Mouse (Mus musculus) heart, adult 2 months (tissue): ENCODE measurements around the gene Adamts15.
A peak's percentile ranks its signal among the peaks of the same experiment; 100 is the strongest.

Experiments used
- CTCF ChIP-seq: fragments of 200-600 bp; IDR thresholded peaks from 2 replicates; pipeline ENCODE4 v1.8.1; 2022; ENCODE audit warnings: antibody characterized with exemption, mild to moderate bottlenecking, moderate library complexity
- EP300 ChIP-seq: fragments of 200-500 bp; IDR thresholded peaks from 2 replicates; pipeline ENCODE4 v1.6.1; 2011; ENCODE audit warnings: low read depth, low read length, control low read depth; ENCODE audit not compliant: insufficient read depth
- POLR2A ChIP-seq: fragments of 200-500 bp; IDR thresholded peaks from 2 replicates; pipeline ENCODE4 v1.6.1; 2011; ENCODE audit warnings: mild to moderate bottlenecking, low read depth, low read length, control low read depth; ENCODE audit not compliant: insufficient read depth

- TF ChIP-seq EP300 (no peak), CTCF (no peak), POLR2A (0 out of 2 replicates have a peak, but pooled peaks have one; percentile 16)
Observed at GRCm38 (mm10) chr9:30921261-30922103, 770 bp downstream of the Adamts15 start.
